Mouse (Mus musculus) heart, adult 2 months (tissue): ENCODE results near the gene Crybb3.

ENCODE experiments used
- CTCF ChIP-seq: fragments of 200-600 bp; IDR thresholded peaks from 2 replicates; pipeline ENCODE4 v1.8.1; 2022; ENCODE audit warnings: antibody characterized with exemption, mild to moderate bottlenecking, moderate library complexity
- POLR2A ChIP-seq: fragments of 200-500 bp; IDR thresholded peaks from 2 replicates; pipeline ENCODE4 v1.6.1; 2011; ENCODE audit warnings: mild to moderate bottlenecking, low read depth, low read length, control low read depth; ENCODE audit not compliant: insufficient read depth

DNA sequence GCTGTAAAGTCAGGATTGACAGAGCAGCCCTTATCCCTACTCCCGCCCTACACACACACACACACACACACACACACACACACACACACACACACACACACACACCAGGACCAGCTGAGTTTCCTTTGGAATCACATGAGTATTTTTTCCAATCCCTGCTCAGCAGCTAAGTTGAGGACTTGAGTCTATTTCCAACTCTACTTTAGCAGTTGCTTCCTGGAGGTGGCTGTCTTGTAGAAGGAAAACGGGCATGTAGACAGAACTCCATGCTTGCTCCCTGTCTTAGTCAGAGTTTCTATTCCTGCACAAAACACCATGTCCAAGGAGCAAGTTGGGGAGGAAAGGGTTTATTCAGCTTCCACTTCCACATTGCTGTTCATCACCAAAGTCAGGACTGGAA lies 6.1 kb upstream of the Crybb3 start:
- TF ChIP-seq POLR2A (no peak), CTCF (no peak)
